Mouse (Mus musculus) forebrain, embryonic 14.5 days (tissue): ENCODE results near the gene Mrpl10. TPM values are rescaled to one million over a fixed set of nuclear protein-coding genes. Genes with fewer than 3 reads are reported as not detected.

Experiments
- ATAC-seq: fragments of 200-750 bp; cut with Nextera tagmentation; 2 replicates; pipeline ENCODE4 v1.8.0; 2017; ENCODE audit warnings: mild to moderate bottlenecking, moderate library complexity
- DNase-seq: peaks from one replicate; pipeline ENCODE4 v3.0.0-alpha.2; 2015; ENCODE audit warnings: low spot score
- H3K27ac ChIP-seq: fragments of 300-500 bp; sonication (generic); 2 replicates; pipeline ENCODE4 v1.5.1; 2014; ENCODE audit warnings: low read depth, mild to moderate bottlenecking, control low read depth, low read length, moderate library complexity
- H3K27me3 ChIP-seq: fragments of 300-500 bp; sonication (generic); replicated peaks from 2 replicates; pipeline ENCODE4 v1.6.1; 2014; ENCODE audit warnings: low read length, control low read depth, mixed read lengths; ENCODE audit not compliant: control insufficient read depth, insufficient read depth
- H3K36me3 ChIP-seq: fragments of 300-500 bp; sonication (generic); 2 replicates; pipeline ENCODE4 v1.6.1; 2014; ENCODE audit warnings: low read length, control low read depth; ENCODE audit not compliant: control insufficient read depth, insufficient read depth
- H3K4me1 ChIP-seq: fragments of 300-500 bp; sonication (generic); 2 replicates; pipeline ENCODE4 v1.6.1; 2014; ENCODE audit warnings: antibody characterized with exemption, low read length, control low read depth; ENCODE audit not compliant: control insufficient read depth, insufficient read depth
- H3K4me2 ChIP-seq: fragments of 300-500 bp; sonication (generic); 2 replicates; pipeline ENCODE4 v1.6.1; 2014; ENCODE audit warnings: mild to moderate bottlenecking, control low read depth, low read length
- H3K4me3 ChIP-seq: fragments of 300-500 bp; sonication (generic); 2 replicates; pipeline ENCODE4 v1.5.1; 2014; ENCODE audit warnings: low read depth, low read length, control low read depth
- H3K9ac ChIP-seq: fragments of 300-500 bp; sonication (generic); 2 replicates; pipeline ENCODE4 v1.6.1; 2014; ENCODE audit warnings: mild to moderate bottlenecking, low read length, control low read depth, moderate library complexity
- H3K9me3 ChIP-seq: fragments of 300-500 bp; sonication (generic); replicated peaks from 2 replicates; pipeline ENCODE4 v1.6.1; 2016; ENCODE audit warnings: low read length, control low read depth, mixed read lengths; ENCODE audit not compliant: control insufficient read depth
- WGBS: fragments of 180-500 bp; shearing (Covaris S2); extraction: QIAGEN DNeasy Blood & Tissue Kit; methylation state at CpG from one replicate; pipeline ENCODE4 v1.1.7; 2014; 5-methylcytosine and 5-hydroxymethylcytosine counted together
- microRNA-seq: library from miRNA; unstranded; fragments of <30 nt; microRNA quantifications from one replicate; pipeline ENCODE4, GENCODE M21; 2016
- polyA plus RNA-seq: library from polyadenylated mRNA; unstranded; fragments of >200 nt; fragmentation: Nextera tagmentation; extraction: Ambion mirVana; gene quantifications from 2 replicates; pipeline ENCODE4 v1.2.1, GENCODE M21; 2014

The Mrpl10 gene
- polyA plus RNA-seq, 1 experiment from 2014 or later, result 57.6 TPM

DNA sequence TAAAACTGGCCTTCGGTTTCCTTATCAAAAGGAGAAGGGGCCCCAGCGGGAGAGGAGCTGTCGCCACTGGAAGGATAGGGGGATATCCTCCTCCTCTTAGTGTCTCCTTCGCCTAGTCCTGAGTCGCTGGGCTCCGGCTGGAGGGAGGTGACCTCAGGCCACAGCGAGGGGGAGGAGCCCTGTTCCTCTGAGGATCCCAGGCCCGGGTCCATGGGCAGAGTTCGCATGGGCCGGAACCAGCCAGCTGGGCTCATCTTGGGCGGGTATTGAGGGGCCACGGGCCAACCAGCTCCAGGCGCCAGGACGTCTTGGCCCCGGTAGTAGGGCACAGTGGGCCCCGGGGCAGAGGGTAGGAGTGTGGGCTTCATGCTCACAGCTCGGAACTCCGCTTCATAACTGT lies 57.4 kb downstream of the Mrpl10 start:
- Histone ChIP-seq H3K9ac (no peak overlapping the region), H3K36me3 (no peaks in the 10 kb centered on the region), H3K27me3 (peaks cover 5% of the 10 kb centered on the region; the same call in 1 of the 2 replicates), H3K4me1 (no peaks in the 10 kb centered on the region), H3K27ac (no peak overlapping the region), H3K4me2 (no peak overlapping the region), H3K4me3 (no peak overlapping the region), H3K9me3 (no peaks in the 10 kb centered on the region)
- ATAC-seq (no peak), DNase-seq (no peak)
- 26% methylated on average over 18 of the region's 18 CpGs for WGBS

Small RNAs within 50 kb of the gene (microRNA-seq; reads per million reads assigned to microRNA genes)
- gene Mir8103, result not detected

Other genes with a start within 250 kb of the Mrpl10 start
- 28.0 and 38.6 TPM in 2 replicates for gene Nfe2l1, start 211.6 kb upstream of the Mrpl10 start, polyA plus RNA-seq
- 14.7 and 15.0 TPM in 2 replicates for gene Copz2, start 191.7 kb upstream of the Mrpl10 start, polyA plus RNA-seq
- gene Cdk5rap3, start 125.1 kb upstream of the Mrpl10 start, polyA plus RNA-seq, result 91.2 and 98.4 TPM in 2 replicates
- 0.09 TPM in 1 of 2 replicates, not detected in the other for gene Prr15l, start 113.5 kb upstream of the Mrpl10 start, polyA plus RNA-seq
- 19.0 and 21.9 TPM in 2 replicates for gene Pnpo, start 97.6 kb upstream of the Mrpl10 start, polyA plus RNA-seq
- 14.3 and 14.6 TPM in 2 replicates for gene Sp2, start 58.6 kb upstream of the Mrpl10 start, polyA plus RNA-seq
- 0.17 TPM in 1 of 2 replicates, not detected in the other for gene Sp6, start 28.2 kb upstream of the Mrpl10 start, polyA plus RNA-seq
- 15.0 and 15.4 TPM in 2 replicates for gene Scrn2, start 11.6 kb upstream of the Mrpl10 start, polyA plus RNA-seq
- gene Lrrc46, start 153 bp upstream of the Mrpl10 start, polyA plus RNA-seq, result 4.3 and 4.5 TPM in 2 replicates
- gene Osbpl7, start 9.1 kb downstream of the Mrpl10 start, polyA plus RNA-seq, result 6.1 and 6.7 TPM in 2 replicates
- 0.11 and 0.13 TPM in 2 replicates for gene Tbx21, start 73.8 kb downstream of the Mrpl10 start, polyA plus RNA-seq
- 4.8 and 5.4 TPM in 2 replicates for gene Tbkbp1, start 109.9 kb downstream of the Mrpl10 start, polyA plus RNA-seq
- 41.7 and 41.9 TPM in 2 replicates for gene Kpnb1, start 146.3 kb downstream of the Mrpl10 start, polyA plus RNA-seq
- 91.3 and 97.4 TPM in 2 replicates for gene Npepps, start 239.1 kb downstream of the Mrpl10 start, polyA plus RNA-seq